Comparison of ENCODE assay signal across 33 mouse cellular contexts in genomic region chr5:139288591-139288990, GRCm38 (mm10). TPM values are rescaled to one million over a fixed set of nuclear protein-coding genes. Genes with fewer than 3 reads are reported as not detected.
DNase-seq lines count a peak whose midpoint lies in the region; ATAC-seq and TF ChIP-seq lines count a peak whose summit lies in the region.
"Had no signal": no experiment of that assay in that cellular context is flagged by ENCODE, and none has a peak within 500 bp of the region (broad histone marks: within the 10 kb centered on the region; RNA-seq: fewer than 3 reads in every experiment).

No protein-coding gene starts in this region.

- H3K27me3 ChIP-seq in liver, embryonic 13.5 days = no peaks in the 10 kb centered on the region
- no peaks in the 10 kb centered on the region for H3K27me3 ChIP-seq in liver, embryonic 11.5 days (replicated peaks; ENCODE audit: control insufficient read depth, insufficient read depth, low read length)
- H3K27me3 ChIP-seq in MEL (ENCODE audit: control insufficient read depth in 1 of 2, insufficient read depth in 2 of 2, low read length in 2 of 2) = no peaks in the 10 kb centered on the region
- no peaks in the 10 kb centered on the region for H3K27me3 ChIP-seq in forebrain, embryonic 16.5 days (replicated peaks; ENCODE audit: control insufficient read depth, insufficient read depth, low read length)
- H3K27me3 ChIP-seq: hindbrain, embryonic 12.5 days; intestine, embryonic 15.5 days; limb, embryonic 13.5 days; neural tube, embryonic 12.5 days; Patski had no signal

- no peaks in the 10 kb centered on the region for H3K36me3 ChIP-seq in liver, embryonic 13.5 days
- no peaks in the 10 kb centered on the region for H3K36me3 ChIP-seq in liver, embryonic 11.5 days (ENCODE audit: control insufficient read depth, insufficient read depth, low read length)
- H3K36me3 ChIP-seq in MEL (ENCODE audit: control insufficient read depth in 1 of 2, insufficient read depth in 2 of 2, low read length in 2 of 2) (peaks cover 0 to 21% of the 10 kb centered on the region in 2 experiments; a peak in 2 of 4 replicates), macrophage (ENCODE audit: inconsistent target) (peaks cover 32% of the 10 kb centered on the region)
- H3K36me3 ChIP-seq in forebrain, embryonic 16.5 days (ENCODE audit: control insufficient read depth, insufficient read depth) = no peaks in the 10 kb centered on the region
- H3K36me3 ChIP-seq: G1E; hindbrain, embryonic 12.5 days; intestine, embryonic 15.5 days; limb, embryonic 13.5 days; midbrain, embryonic 10.5 days; neural tube, embryonic 12.5 days had no signal

- TF ChIP-seq RAD21 in MEL (IDR thresholded peaks at IDR 0.05; ENCODE audit: low read depth, low read length) = no peak

- peaks cover 42% of the 10 kb centered on the region for H3K4me1 ChIP-seq in liver, embryonic 13.5 days (replicated peaks)
- peaks cover 30% of the 10 kb centered on the region for H3K4me1 ChIP-seq in liver, embryonic 11.5 days (replicated peaks; ENCODE audit: control insufficient read depth, insufficient read depth, low read length)
- peaks cover 5 to 24% of the 10 kb centered on the region in 2 experiments for H3K4me1 ChIP-seq in MEL (ENCODE audit: control insufficient read depth in 1 of 2, insufficient read depth in 2 of 2, low read length in 2 of 2)
- H3K4me1 ChIP-seq in bone marrow macrophage, adult 2 months (ENCODE audit: control insufficient read depth, insufficient read depth, low read length) = peaks cover 62% of the 10 kb centered on the region
- no peaks in the 10 kb centered on the region for H3K4me1 ChIP-seq in forebrain, embryonic 16.5 days (replicated peaks; ENCODE audit: control insufficient read depth, insufficient read depth, low read length)
- H3K4me1 ChIP-seq: hindbrain, embryonic 12.5 days; limb, embryonic 13.5 days had no signal

- H3K27ac ChIP-seq in liver, embryonic 13.5 days = peak overlapping the region; percentile 67
- H3K27ac ChIP-seq in liver, embryonic 11.5 days (ENCODE audit: low read depth, low read length) = no peak overlapping the region
- peak overlapping the region; percentile 96 for H3K27ac ChIP-seq in MEL (ENCODE audit: control insufficient read depth, low read depth, low read length)
- H3K27ac ChIP-seq in bone marrow macrophage, adult 2 months (ENCODE audit: insufficient read depth, low read depth, low read length) = peak overlapping the region; percentile 97
- peak overlapping the region; percentile 91 for H3K27ac ChIP-seq in macrophage
- no peak overlapping the region for H3K27ac ChIP-seq in forebrain, embryonic 16.5 days (ENCODE audit: low read length)
- H3K27ac ChIP-seq: hindbrain, embryonic 12.5 days; hindbrain, postnatal 0 days; intestine, embryonic 15.5 days; limb, embryonic 13.5 days; midbrain, embryonic 10.5 days; neural tube, embryonic 12.5 days had no signal

- no peak for TF ChIP-seq CTCF in MEL (IDR thresholded peaks at IDR 0.05 in 2 of 3, conservative IDR thresholded peaks at IDR 0.05 in 1 of 3; ENCODE audit: control insufficient read depth in 1 of 3, insufficient read depth in 1 of 3, low read depth in 2 of 3, low read length in 3 of 3, poor library complexity in 1 of 3, severe bottlenecking in 1 of 3)
- no peak for TF ChIP-seq CTCF in bone marrow macrophage, adult 2 months (IDR thresholded peaks at IDR 0.05; ENCODE audit: low read depth, low read length)

- H3K4me2 ChIP-seq in liver, embryonic 13.5 days = no peak overlapping the region
- no peak overlapping the region for H3K4me2 ChIP-seq in liver, embryonic 11.5 days
- H3K4me2 ChIP-seq in forebrain, embryonic 16.5 days (ENCODE audit: low read length) = no peak overlapping the region
- H3K4me2 ChIP-seq: heart, embryonic 11.5 days; hindbrain, embryonic 12.5 days; intestine, embryonic 15.5 days; limb, embryonic 13.5 days; neural tube, embryonic 12.5 days had no signal

- no peak for TF ChIP-seq EP300 in MEL (IDR thresholded peaks at IDR 0.05; ENCODE audit: low read depth in 1 of 2, low read length in 2 of 2)

- 69% methylated on average over 4 of the region's 4 CpGs for WGBS in liver, embryonic 13.5 days (ENCODE audit: insufficient replicate concordance)
- WGBS in liver, embryonic 11.5 days = 86% methylated on average over 4 of the region's 4 CpGs
- 61% methylated on average over 4 of the region's 4 CpGs for WGBS in macrophage (ENCODE audit: missing documents)
- WGBS in forebrain, embryonic 16.5 days = 78% methylated on average over 4 of the region's 4 CpGs

- H3K4me3 ChIP-seq in liver, embryonic 13.5 days (replicated peaks) = no peak overlapping the region
- no peak overlapping the region for H3K4me3 ChIP-seq in liver, embryonic 11.5 days (ENCODE audit: low read depth, low read length)
- 0 out of 4 replicates have a peak overlapping the region, but pooled peaks of 1 of the 2 experiments have one; percentile 6 for H3K4me3 ChIP-seq in MEL (ENCODE audit: control insufficient read depth in 1 of 2, insufficient read depth in 1 of 2, low read depth in 2 of 2, low read length in 2 of 2)
- H3K4me3 ChIP-seq in bone marrow macrophage, adult 2 months (ENCODE audit: insufficient read depth, low read length) = no peak overlapping the region
- no peak overlapping the region for H3K4me3 ChIP-seq in macrophage (ENCODE audit: inconsistent target)
- no peak overlapping the region for H3K4me3 ChIP-seq in forebrain, embryonic 16.5 days (replicated peaks; ENCODE audit: low read length)
- H3K4me3 ChIP-seq: erythroblast, embryonic 14.5 days; hindbrain, embryonic 12.5 days; intestine, embryonic 15.5 days; limb, embryonic 13.5 days; midbrain, embryonic 10.5 days; myocyte; neural tube, embryonic 12.5 days had no signal

- H3K79me2 ChIP-seq in MEL (ENCODE audit: control insufficient read depth, insufficient read depth, low read length, poor library complexity) (no peaks in the 10 kb centered on the region), macrophage (ENCODE audit: inconsistent target) (peaks cover 49% of the 10 kb centered on the region; the same call in 1 of the 2 replicates)

- DNase-seq in liver, embryonic 13.5 days = no peak
- no peak for DNase-seq in liver, embryonic 11.5 days (ENCODE audit: low spot score)
- no peak for DNase-seq in MEL (ENCODE audit: low read depth, low spot score)
- DNase-seq: adrenal gland, postnatal 10 days; B cell, adult 2 months; cerebellum, adult 18-20 months; cerebellum, postnatal 10 days; forebrain, postnatal 0 days; gastrocnemius, postnatal 25 days; heart, adult 11 months; heart, postnatal 36 days; kidney, adult 2 months; kidney, postnatal 10 days; lung, adult 18-20 months; lung, postnatal 4 days; right cerebral cortex, adult 18-20 months; thymus, adult 2 months; thymus, postnatal 36 days had no signal

- 0 out of 2 replicates have a peak, but pooled peaks cover 4% of the 10 kb centered on the region for H3K9me3 ChIP-seq in liver, embryonic 13.5 days (replicated peaks)
- no peaks in the 10 kb centered on the region for H3K9me3 ChIP-seq in liver, embryonic 11.5 days (ENCODE audit: control insufficient read depth, low read length)
- H3K9me3 ChIP-seq in MEL (replicated peaks; ENCODE audit: insufficient read depth, low read length) = no peaks in the 10 kb centered on the region
- H3K9me3 ChIP-seq in forebrain, embryonic 16.5 days (ENCODE audit: control insufficient read depth, low read length) = no peaks in the 10 kb centered on the region
- H3K9me3 ChIP-seq: G1E; hindbrain, embryonic 12.5 days; intestine, embryonic 15.5 days; limb, embryonic 13.5 days; midbrain, embryonic 10.5 days had no signal

- TF ChIP-seq POLR2A in MEL (IDR thresholded peaks at IDR 0.05; ENCODE audit: control insufficient read depth in 1 of 2, insufficient read depth in 1 of 2, low read depth in 1 of 2, low read length in 2 of 2, poor library complexity in 1 of 2) = no peak
- TF ChIP-seq POLR2A in bone marrow macrophage, adult 2 months (IDR thresholded peaks at IDR 0.05; ENCODE audit: borderline replicate concordance, low read depth, low read length) = no peak

- H3K9ac ChIP-seq in liver, embryonic 13.5 days = no peak overlapping the region
- H3K9ac ChIP-seq in liver, embryonic 11.5 days (ENCODE audit: low read depth, low read length) = no peak overlapping the region
- H3K9ac ChIP-seq in MEL (ENCODE audit: control insufficient read depth, low read depth, low read length, poor library complexity, severe bottlenecking) = peak overlapping the region; percentile 63
- no peak overlapping the region for H3K9ac ChIP-seq in forebrain, embryonic 16.5 days (replicated peaks; ENCODE audit: low read depth, low read length)
- H3K9ac ChIP-seq: forebrain, postnatal 0 days; hindbrain, embryonic 12.5 days; intestine, embryonic 15.5 days; limb, embryonic 13.5 days; neural tube, embryonic 12.5 days had no signal

- no peak for ATAC-seq in liver, embryonic 13.5 days (ENCODE audit: low read depth)
- ATAC-seq in liver, embryonic 11.5 days (replicated peaks; ENCODE audit: low FRiP score) = no peak
- no peak for ATAC-seq in forebrain, embryonic 16.5 days
- ATAC-seq: forebrain, postnatal 0 days; hindbrain, postnatal 0 days; intestine, embryonic 15.5 days; lung, postnatal 0 days; Patski had no signal

RNA-seq across cellular contexts. Expression of gene Get4, which starts 36.5 kb away (rescaled TPM):
- 135 and 141 TPM in 2 replicates for polyA plus RNA-seq in liver, embryonic 13.5 days (2015; fragmentation: Nextera tagmentation; extraction: Ambion mirVana)
- 208 and 209 TPM in 2 replicates for polyA plus RNA-seq in liver, embryonic 11.5 days (2014; fragmentation: Nextera tagmentation; extraction: Ambion mirVana)
- 108 and 117 TPM in 2 replicates for total RNA-seq in MEL (2012; rRNA removed)
- polyA plus RNA-seq in MEL (2012; ENCODE audit: insufficient read depth in 1 of 2, insufficient read length in 2 of 2, low read depth in 1 of 2, low replicate concordance in 2 of 2, missing spikeins in 1 of 2) (100 to 1,000 TPM in 1 of 2 experiments, not detected in 1; 180 TPM), macrophage (2018) (20.1 to 39.0 TPM (median 34.2 TPM) in 3 replicates)
- polyA plus RNA-seq in bone marrow macrophage, adult 2 months (2012; ENCODE audit: insufficient read depth, insufficient read length, missing spikeins) = 26.8 and 29.2 TPM in 2 replicates
- 10 to 100 TPM; 15.6 to 49.9 (median 36.1) TPM for total RNA-seq in macrophage (2018; cell fraction: chromatin; rRNA removed)
- 10 to 100 TPM; 23.1 to 42.6 (median 32.3) TPM for total RNA-seq in macrophage (2018; cell fraction: cytosol; rRNA removed)
- total RNA-seq in macrophage (2018; cell fraction: nucleus; rRNA removed) = 10 to 100 TPM; 23.8 to 49.2 (median 34.0) TPM
- polyA plus RNA-seq in forebrain, embryonic 16.5 days (2015; fragmentation: Nextera tagmentation; extraction: Ambion mirVana) = 133 and 135 TPM in 2 replicates

RNA-seq across cellular contexts. Expression of gene Adap1, which starts 36.8 kb away (rescaled TPM):
- polyA plus RNA-seq in liver, embryonic 13.5 days (2015; fragmentation: Nextera tagmentation; extraction: Ambion mirVana) = 2.6 and 3.3 TPM in 2 replicates
- polyA plus RNA-seq in liver, embryonic 11.5 days (2014; fragmentation: Nextera tagmentation; extraction: Ambion mirVana) = 7.2 and 8.1 TPM in 2 replicates
- total RNA-seq in MEL (2012; rRNA removed) = 38.3 and 52.9 TPM in 2 replicates
- polyA plus RNA-seq in MEL (2012; ENCODE audit: insufficient read depth in 1 of 2, insufficient read length in 2 of 2, low read depth in 1 of 2, low replicate concordance in 2 of 2, missing spikeins in 1 of 2) (10 to 100 TPM in 1 of 2 experiments, not detected in 1; 59.8 TPM), macrophage (2018) (40.4 to 55.9 TPM (median 47.4 TPM) in 3 replicates)
- 73.2 and 77.1 TPM in 2 replicates for polyA plus RNA-seq in bone marrow macrophage, adult 2 months (2012; ENCODE audit: insufficient read depth, insufficient read length, missing spikeins)
- 100 to 1,000 TPM in 8 of 26 experiments, 10 to 100 TPM in 18; 22.4 to 143 (median 79.4) TPM for total RNA-seq in macrophage (2018; cell fraction: chromatin; rRNA removed)
- 10 to 100 TPM; 39.1 to 96.5 (median 65.9) TPM for total RNA-seq in macrophage (2018; cell fraction: cytosol; rRNA removed)
- 100 to 1,000 TPM in 6 of 26 experiments, 10 to 100 TPM in 20; 25.8 to 128 (median 81.1) TPM for total RNA-seq in macrophage (2018; cell fraction: nucleus; rRNA removed)
- 21.5 and 35.5 TPM in 2 replicates for polyA plus RNA-seq in forebrain, embryonic 16.5 days (2015; fragmentation: Nextera tagmentation; extraction: Ambion mirVana)

Comparison
In these comparisons a context has a peak if more than half of its experiments do, and no peak if none do; other contexts are left out.
1. H3K27ac ChIP-seq: peak in liver, embryonic 13.5 days (single experiment), MEL (single experiment), bone marrow macrophage, adult 2 months (single experiment) and macrophage (single experiment); none in liver, embryonic 11.5 days (single experiment) and forebrain, embryonic 16.5 days (single experiment).